Mouse (Mus musculus) heart, adult 2 months (tissue): ENCODE results near the gene Plcg1. TPM values are rescaled to one million over a fixed set of nuclear protein-coding genes. Genes with fewer than 3 reads are reported as not detected.

ENCODE experiments used
- DNase-seq, 2 experiments: peaks; one replicate each; pipeline ENCODE4 v3.0.0; 2021
- H3K27ac ChIP-seq: fragments of 200-600 bp; 2 replicates; pipeline ENCODE4 v1.8.1; 2022
- H3K27me3 ChIP-seq: fragments of 200-500 bp; 2 replicates; pipeline ENCODE4 v1.6.1; 2012; ENCODE audit warnings: mild to moderate bottlenecking, low read length, inconsistent platforms, mixed read lengths; ENCODE audit not compliant: control insufficient read depth, insufficient read depth
- H3K36me3 ChIP-seq: fragments of 200-500 bp; 2 replicates; pipeline ENCODE4 v1.6.1; 2012; ENCODE audit warnings: low read length, inconsistent platforms; ENCODE audit not compliant: control insufficient read depth, insufficient read depth
- H3K4me1 ChIP-seq: fragments of 200-500 bp; 2 replicates; pipeline ENCODE4 v1.6.1; 2011; ENCODE audit warnings: low read length; ENCODE audit not compliant: control insufficient read depth, insufficient read depth
- H3K4me3 ChIP-seq: fragments of 200-600 bp; 2 replicates; pipeline ENCODE4 v1.8.1; 2022
- H3K79me2 ChIP-seq: fragments of 200-500 bp; replicated peaks from 2 replicates; pipeline ENCODE4 v1.6.1; 2012; ENCODE audit warnings: mild to moderate bottlenecking, inconsistent platforms, low read length, moderate library complexity, mixed read lengths; ENCODE audit not compliant: control insufficient read depth, insufficient read depth
- H3K9ac ChIP-seq: fragments of 200-500 bp; 2 replicates; pipeline ENCODE4 v1.6.1; 2012; ENCODE audit warnings: low read depth, mild to moderate bottlenecking, control low read depth, inconsistent platforms, low read length, mixed read lengths
- CTCF ChIP-seq: fragments of 200-600 bp; IDR thresholded peaks from 2 replicates; pipeline ENCODE4 v1.8.1; 2022; ENCODE audit warnings: antibody characterized with exemption, mild to moderate bottlenecking, moderate library complexity
- EP300 ChIP-seq: fragments of 200-500 bp; IDR thresholded peaks from 2 replicates; pipeline ENCODE4 v1.6.1; 2011; ENCODE audit warnings: low read depth, low read length, control low read depth; ENCODE audit not compliant: insufficient read depth
- POLR2A ChIP-seq: fragments of 200-500 bp; IDR thresholded peaks from 2 replicates; pipeline ENCODE4 v1.6.1; 2011; ENCODE audit warnings: mild to moderate bottlenecking, low read depth, low read length, control low read depth; ENCODE audit not compliant: insufficient read depth
- WGBS: fragments of 180-500 bp; shearing (Covaris S2); methylation state at CpG from one replicate; pipeline ENCODE4 v1.1.7; 2018; 5-methylcytosine and 5-hydroxymethylcytosine counted together
- intact Hi-C: fragments of 180-260 bp; cut with DNase I; formaldehyde crosslinking; loops from one replicate; pipeline ENCODE4 v1.15.1; 2025
- polyA plus RNA-seq: library from polyadenylated mRNA; depleted of rRNA; stranded (reverse); fragments of >200 nt; gene quantifications from 2 replicates; pipeline ENCODE4 v1.2.3, GENCODE M21; 2012
- total RNA-seq, 2 experiments: library from RNA; stranded (reverse); gene quantifications; 2 replicates each; pipeline ENCODE4 v1.2.3; 2021

Gene Plcg1
- total and polyA plus RNA-seq, 3 experiments, result 45.8 to 67.2 (median 56.4) TPM

GRCm38 (mm10) chr2:160731839-160732261 lies 750 bp downstream of the Plcg1 start:
- Histone ChIP-seq H3K27me3 (no peaks in the 10 kb centered on the region), H3K4me3 (peak overlapping the region; percentile 95), H3K27ac (peak overlapping the region; percentile 96), H3K79me2 (peaks cover 11% of the 10 kb centered on the region), H3K4me1 (peaks cover 35% of the 10 kb centered on the region), H3K9ac (peak overlapping the region; percentile 97), H3K36me3 (peaks cover 11% of the 10 kb centered on the region)
- peak; percentile 83 for DNase-seq
- intact Hi-C loops, result loop anchor here (2.0 kb wide), 2 partner anchors 13 to 57 kb away; no protein-coding TSS in a partner anchor
- TF ChIP-seq CTCF (peak; percentile 33), POLR2A (no peak)
- WGBS, result 0% methylated on average over 32 of the region's 32 CpGs

GRCm38 (mm10) chr2:160732420-160732995 lies 1.4 kb downstream of the Plcg1 start:
- intact Hi-C loops, result loop anchor here (2.0 kb wide), 1 partner anchor 56 kb away; no protein-coding TSS in a partner anchor
- peaks cover 14% of the 10 kb centered on the region for H3K79me2 ChIP-seq
- no peaks in the 10 kb centered on the region for H3K27me3 ChIP-seq
- DNase-seq, result peak in 1 of 2 experiments; percentile 30
- H3K4me3 ChIP-seq, result peak overlapping the region; percentile 95
- 17% methylated on average over 9 of the region's 9 CpGs for WGBS
- H3K4me1 ChIP-seq, result peaks cover 41% of the 10 kb centered on the region
- TF ChIP-seq EP300 (no peak), CTCF (no peak), POLR2A (no peak)
- H3K9ac ChIP-seq, result peak overlapping the region; percentile 97
- H3K27ac ChIP-seq, result peak overlapping the region; percentile 96
- peaks cover 12% of the 10 kb centered on the region for H3K36me3 ChIP-seq

- Histone ChIP-seq H3K36me3 (peaks cover 14% of the 10 kb centered on the region), H3K9ac (peak overlapping the region; percentile 97), H3K4me3 (peak overlapping the region; percentile 95), H3K27me3 (no peaks in the 10 kb centered on the region), H3K4me1 (peaks cover 45% of the 10 kb centered on the region), H3K79me2 (peaks cover 14% of the 10 kb centered on the region), H3K27ac (peak overlapping the region; percentile 96)
- no peak for TF ChIP-seq CTCF
- no peak for TF ChIP-seq POLR2A
- TF ChIP-seq EP300, result no peak
- WGBS, result 15% methylated on average over 7 of the region's 7 CpGs
- DNase-seq, result peak in 1 of 2 experiments; percentile 21
- intact Hi-C loops, result loop anchor here (2.0 kb wide), 1 partner anchor 56 kb away; no protein-coding TSS in a partner anchor
These were observed 2.0 kb downstream of the Plcg1 start for GRCm38 (mm10) chr2:160733131-160733531.

DNA sequence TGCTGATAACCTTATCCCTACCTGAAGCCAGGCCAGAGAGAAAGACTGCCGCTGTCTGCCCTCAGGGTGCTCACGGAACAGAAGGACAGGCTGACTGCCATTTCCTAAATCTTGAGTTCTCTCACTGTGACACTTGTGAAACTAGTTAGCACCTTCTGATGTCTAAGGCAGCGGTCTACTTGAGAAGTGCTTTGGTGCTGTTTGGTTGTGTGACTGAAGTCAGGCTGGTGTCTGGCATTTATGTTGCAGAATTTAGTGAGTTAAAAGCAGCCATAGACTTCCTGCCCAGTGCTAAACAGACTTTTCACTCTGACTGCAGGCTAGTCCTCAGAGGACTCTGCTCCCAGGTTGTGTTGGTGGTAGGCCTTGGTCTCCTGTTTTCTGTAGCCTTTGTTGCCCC lies 3.2 kb downstream of the Plcg1 start:
- peak in 1 of 2 experiments; percentile 28 for DNase-seq
- H3K4me1 ChIP-seq, result peaks cover 51% of the 10 kb centered on the region

DNA sequence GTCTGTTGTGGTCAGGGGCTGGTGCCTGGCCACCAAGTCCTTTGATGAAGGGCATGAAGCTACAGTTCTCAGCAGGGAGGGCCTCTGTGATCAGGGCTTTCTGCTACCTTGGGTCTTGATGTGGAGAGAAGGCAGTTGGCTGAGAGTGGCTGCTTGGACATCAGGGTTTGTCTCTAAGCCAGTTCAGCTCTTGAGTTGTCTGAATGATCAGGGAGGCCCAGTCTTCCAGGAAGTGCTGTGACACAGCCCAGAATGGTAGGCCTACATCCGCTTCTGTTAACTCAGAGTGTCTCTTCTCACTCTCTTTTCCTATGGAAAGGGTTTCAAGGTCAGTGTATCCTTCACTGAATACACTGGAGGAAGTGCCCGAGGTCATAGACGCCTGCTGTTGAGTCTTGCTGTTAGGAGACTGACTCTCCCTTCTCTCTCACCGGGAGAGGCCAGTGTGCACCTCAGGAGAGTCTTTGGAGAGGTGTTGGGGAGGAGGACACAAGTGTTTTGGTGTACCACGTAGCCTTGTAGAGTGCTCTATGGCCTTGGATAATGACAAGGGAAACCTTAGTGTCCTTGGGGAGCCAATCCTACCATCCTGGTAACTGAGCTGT lies 4.7 kb downstream of the Plcg1 start:
- Histone ChIP-seq H3K79me2 (peaks cover 18% of the 10 kb centered on the region), H3K27me3 (no peaks in the 10 kb centered on the region), H3K36me3 (peaks cover 34% of the 10 kb centered on the region), H3K4me3 (no peak overlapping the region; the same call in 1 of the 2 replicates), H3K27ac (peak overlapping the region; percentile 83), H3K9ac (no peak overlapping the region), H3K4me1 (peaks cover 52% of the 10 kb centered on the region)
- peak in 1 of 2 experiments; percentile 25 for DNase-seq
- WGBS, result 36% methylated on average over 5 of the region's 5 CpGs
- intact Hi-C loops, result no loop called here
- TF ChIP-seq POLR2A, result no peak
- no peak for TF ChIP-seq EP300

More for the DNA sequence above, 3.2 kb downstream of the Plcg1 start:
- WGBS, result 40% methylated on average over 3 of the region's 3 CpGs
- peak overlapping the region; percentile 83 for H3K27ac ChIP-seq
- no peaks in the 10 kb centered on the region for H3K27me3 ChIP-seq
- peak overlapping the region; percentile 32 for H3K9ac ChIP-seq
- H3K36me3 ChIP-seq, result peaks cover 22% of the 10 kb centered on the region
- H3K79me2 ChIP-seq, result peaks cover 17% of the 10 kb centered on the region
- no peak for TF ChIP-seq POLR2A
- TF ChIP-seq EP300, result no peak
- no peak for TF ChIP-seq CTCF
- H3K4me3 ChIP-seq, result peak overlapping the region; percentile 2; the same call in 1 of the 2 replicates
- intact Hi-C loops, result no loop called here

- 50% methylated on average over 3 of the region's 3 CpGs for WGBS
- TF ChIP-seq EP300 (0 out of 2 replicates have a peak, but pooled peaks have one; percentile 24), POLR2A (no peak)
- DNase-seq, result no peak
- Histone ChIP-seq H3K36me3 (peaks cover 39% of the 10 kb centered on the region), H3K27me3 (no peaks in the 10 kb centered on the region), H3K4me1 (peaks cover 54% of the 10 kb centered on the region), H3K9ac (no peak overlapping the region), H3K27ac (peak overlapping the region; percentile 83), H3K4me3 (no peak overlapping the region), H3K79me2 (peaks cover 18% of the 10 kb centered on the region)
- intact Hi-C loops, result no loop called here
These were observed 5.4 kb downstream of the Plcg1 start for GRCm38 (mm10) chr2:160736466-160736865.
